Mouse (Mus musculus) layer of hippocampus, adult 18-20 months (tissue): ENCODE data around the gene Pimreg. TPM values are rescaled to one million over a fixed set of nuclear protein-coding genes. Genes with fewer than 3 reads are reported as not detected.

Source experiments
- DNase-seq, 2 experiments: peaks; one replicate each; pipeline ENCODE4 v3.0.0; 2022; ENCODE audit warnings: low spot score in 2 of 2
- long read RNA-seq: library from polyadenylated mRNA; stranded (forward); transcript quantifications from one replicate; pipeline ENCODE4 v2.0.0, GENCODE M21; 2021
- total RNA-seq, 2 experiments: library from RNA; stranded (reverse); gene quantifications; 2 replicates each; pipeline ENCODE4 v1.2.3; 2021

Pimreg gene
- not detected for total RNA-seq
- long read RNA-seq = 0 reads

DNA sequence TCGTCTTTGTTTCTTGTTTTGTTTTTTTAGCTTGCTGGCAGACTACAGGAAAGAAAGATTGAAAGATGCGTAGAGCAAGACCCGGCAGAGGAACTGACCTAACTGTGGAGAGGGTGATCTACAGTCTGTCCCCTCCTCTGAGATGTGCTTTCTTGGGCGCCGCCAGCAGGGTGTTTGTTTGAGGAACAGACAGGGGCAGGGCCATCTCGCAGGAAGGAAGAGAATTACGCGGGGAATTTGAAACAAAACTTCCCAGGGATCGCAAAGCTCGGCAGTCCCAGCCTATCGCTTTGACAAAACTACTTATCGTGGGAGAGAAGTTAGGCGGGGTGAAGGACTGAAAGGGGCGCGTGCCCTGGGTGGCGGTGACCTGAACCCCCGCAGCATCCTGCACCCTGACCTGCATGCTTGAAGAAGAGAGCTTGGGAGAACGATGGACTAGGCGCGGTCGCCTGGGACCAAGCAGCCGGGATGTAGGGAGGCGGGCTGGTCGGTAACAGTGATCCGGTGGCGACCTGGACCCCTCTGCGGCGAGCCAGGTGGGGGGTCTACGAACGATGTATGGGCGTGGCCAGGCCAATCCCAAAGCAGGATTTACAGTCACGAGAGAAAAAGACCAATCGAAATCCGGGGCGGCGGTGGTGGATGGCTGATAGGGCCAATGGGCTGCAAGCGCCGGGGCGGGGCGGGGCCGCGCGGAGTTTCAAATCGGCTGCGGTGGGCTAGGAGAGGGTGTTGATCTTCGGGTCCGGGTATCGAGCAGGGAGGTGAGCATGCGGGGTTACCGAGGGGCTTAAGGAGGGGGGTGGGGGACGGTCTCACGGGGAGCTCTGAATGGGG lies at the start of gene Pimreg:
Gene Pimreg (plus strand): TSS at position 265 of the 840 bp plus-strand sequence.
- DNase-seq = peak; percentile 64 to 81

DNA sequence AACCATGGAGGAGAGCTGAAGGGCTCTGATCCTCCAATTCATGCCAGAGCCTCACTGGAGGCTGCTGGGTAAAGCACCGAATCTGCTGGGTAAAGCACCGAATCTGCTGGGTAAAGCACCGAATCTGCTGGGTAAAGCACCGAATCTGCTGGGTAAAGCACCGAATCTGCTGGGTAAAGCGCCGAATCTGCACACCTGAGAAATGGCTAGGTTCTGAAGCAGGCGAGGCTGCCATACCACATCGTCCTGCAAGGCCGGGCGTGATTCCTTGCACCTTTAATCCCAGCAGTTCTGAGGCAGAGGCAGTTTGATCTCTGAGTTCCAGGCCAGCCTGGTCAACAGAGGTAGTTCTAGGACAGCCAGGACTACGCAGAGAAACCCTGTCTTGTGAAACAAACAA lies 49.4 kb upstream of the Pimreg start:
- no peak for DNase-seq

DNA sequence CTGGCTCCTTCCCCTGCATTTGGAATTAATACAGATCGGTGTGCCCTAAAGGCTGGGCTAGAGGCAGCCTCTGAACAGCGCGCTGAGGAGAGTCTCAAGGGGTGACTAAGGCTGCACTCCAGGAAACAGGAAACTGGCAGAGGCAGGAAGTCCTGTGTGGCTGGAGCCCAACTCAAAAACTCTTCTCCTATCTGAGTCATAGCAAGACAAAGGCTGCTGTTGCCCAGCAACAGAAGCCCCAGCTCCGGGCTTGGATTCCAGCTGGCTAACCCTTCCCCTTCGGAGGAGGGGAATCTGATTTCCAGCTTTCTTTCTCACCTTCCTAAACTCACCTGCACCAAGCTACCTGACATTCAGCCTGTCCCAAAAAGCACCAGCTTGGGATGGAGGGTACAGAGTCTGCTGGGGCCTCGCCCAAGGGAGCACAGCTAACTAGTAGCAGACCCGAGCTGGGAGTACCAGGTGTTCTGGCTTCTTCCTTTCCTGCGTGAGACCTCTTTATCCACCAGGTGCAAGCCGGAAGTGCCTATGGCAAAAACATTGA lies 45.8 kb upstream of the Pimreg start:
- peak; percentile 56 to 70 for DNase-seq

DNA sequence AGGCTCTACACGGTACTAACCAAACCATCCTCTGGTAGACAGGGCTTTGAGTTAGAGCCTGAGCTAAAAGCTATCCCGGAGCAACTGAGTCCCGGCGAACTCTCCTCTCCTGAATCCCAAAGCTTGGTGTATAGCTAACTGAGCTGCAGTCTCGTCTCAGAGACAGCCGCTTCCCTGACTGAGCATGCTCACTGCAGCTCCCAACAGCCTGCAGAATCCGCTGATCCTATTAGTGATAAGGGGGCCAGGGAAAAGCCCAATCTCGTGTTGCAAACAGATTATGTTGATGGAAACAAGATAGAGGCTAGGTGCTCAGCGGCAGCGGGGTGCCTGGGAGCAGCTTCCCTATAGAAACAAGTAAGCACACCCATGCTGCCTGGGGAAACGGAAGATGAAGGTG lies 45.0 kb upstream of the Pimreg start:
- DNase-seq = peak in 1 of 2 experiments; percentile 69

DNA sequence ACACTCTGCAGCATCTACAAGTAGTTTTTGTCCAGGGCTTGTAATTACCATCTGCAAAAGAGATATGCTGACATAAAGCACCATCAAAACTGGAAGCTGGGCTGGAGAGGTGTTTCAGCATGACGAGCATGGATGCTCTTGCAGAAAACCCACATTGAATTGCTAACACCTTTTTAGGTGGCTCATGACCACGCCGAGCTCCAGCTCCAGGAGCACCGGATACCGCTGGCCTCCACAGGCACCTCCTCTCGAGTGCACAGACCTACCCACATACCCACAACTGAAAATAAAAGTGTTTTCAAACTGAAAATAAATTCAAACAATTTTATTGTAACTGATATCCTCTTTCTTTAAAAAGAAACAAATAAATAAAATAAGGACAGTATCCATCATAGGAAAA lies 41.6 kb upstream of the Pimreg start:
- DNase-seq = no peak

DNA sequence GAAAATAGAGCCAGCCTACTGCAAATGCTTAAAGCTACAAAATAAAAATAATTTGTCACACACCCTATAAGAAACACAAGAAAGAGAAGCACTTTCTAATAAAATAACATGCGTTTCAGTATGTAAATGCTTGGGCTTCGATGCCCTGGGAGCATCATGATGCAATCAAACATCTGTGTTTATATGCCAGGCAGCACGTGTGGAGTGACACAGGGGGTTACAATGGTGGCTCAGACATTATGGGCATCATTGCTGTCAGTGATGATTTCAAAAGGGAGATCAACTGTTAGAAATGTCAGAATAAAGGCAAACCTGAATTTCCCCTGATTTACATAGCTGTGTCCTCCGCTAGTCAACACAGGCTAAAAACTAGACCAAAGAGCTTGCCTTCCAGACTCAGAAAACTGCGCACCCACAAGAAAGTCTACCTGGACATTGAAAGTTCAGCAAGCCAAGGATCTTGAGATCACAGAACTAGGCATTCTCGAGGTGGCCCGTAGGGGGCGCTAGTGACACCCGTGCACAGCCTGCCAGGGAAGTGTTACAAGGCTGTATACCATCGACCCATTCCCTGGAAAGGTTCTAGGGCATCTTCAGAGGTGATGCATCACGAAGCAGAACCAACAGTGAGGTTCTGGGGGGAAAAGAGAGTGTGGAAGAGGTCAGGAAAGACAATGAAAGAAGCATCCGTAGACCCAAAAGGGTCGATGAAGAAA lies 39.5 kb upstream of the Pimreg start:
- peak in 1 of 2 experiments; percentile 20 for DNase-seq

DNA sequence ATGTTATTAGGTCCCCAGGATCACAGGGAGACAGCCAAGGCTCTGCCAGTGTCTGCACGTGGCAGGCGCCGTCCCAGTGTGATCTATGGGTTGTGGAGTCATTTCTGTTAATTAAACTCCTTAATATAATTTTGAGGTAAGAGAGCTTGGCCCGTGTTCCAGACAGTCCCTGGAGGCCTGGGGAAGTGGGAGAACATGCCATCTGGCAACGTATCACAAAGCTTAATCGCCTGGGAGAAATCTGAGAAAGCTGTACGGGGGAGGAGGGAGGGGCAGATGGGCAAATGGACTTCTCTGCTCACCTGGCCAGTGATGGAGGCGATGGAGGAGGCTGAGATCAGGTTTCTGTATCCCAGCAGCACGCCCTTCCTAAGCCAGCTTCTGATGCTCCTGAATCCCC lies 38.7 kb upstream of the Pimreg start:
- DNase-seq = peak in 1 of 2 experiments; percentile 42

DNA sequence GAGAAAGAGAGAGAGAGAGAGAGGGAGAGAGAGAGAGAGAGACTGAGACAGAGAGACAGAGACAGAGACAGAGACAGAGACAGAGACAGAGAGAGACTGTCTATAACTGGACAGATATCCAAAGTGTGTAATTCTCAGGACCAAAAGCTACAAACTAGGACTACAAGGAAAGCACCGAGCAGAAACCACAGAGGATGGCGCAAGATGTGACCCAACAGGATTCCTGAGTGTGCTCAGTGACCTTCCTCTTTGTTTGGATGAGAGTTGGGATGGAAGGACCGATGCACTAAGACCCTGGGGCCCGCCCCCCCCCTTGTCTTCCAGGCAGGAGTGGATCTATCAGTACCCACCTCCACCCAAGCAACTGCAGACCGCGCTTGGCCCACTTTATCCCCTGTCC lies 36.3 kb upstream of the Pimreg start:
- no peak for DNase-seq

DNA sequence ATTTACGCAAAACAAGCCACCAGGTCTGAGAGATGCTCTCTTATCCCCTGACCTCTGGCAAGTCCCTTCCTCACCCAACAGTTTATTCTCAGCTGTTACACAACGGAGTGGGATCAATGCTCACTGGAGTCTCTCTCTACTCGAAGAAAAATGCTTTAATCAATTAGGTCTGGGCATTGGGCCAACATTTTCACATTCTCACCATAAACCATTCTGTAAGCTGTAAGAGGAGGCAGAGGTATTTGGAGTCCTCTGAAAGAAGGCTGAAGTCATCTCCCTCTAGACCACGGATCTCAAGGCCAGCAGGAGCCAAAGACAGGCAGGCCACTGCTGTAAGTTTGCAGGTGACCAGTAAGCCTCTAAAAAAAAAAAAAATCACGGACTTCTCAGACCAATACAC lies 31.5 kb upstream of the Pimreg start:
- DNase-seq = peak in 1 of 2 experiments; percentile 46

DNA sequence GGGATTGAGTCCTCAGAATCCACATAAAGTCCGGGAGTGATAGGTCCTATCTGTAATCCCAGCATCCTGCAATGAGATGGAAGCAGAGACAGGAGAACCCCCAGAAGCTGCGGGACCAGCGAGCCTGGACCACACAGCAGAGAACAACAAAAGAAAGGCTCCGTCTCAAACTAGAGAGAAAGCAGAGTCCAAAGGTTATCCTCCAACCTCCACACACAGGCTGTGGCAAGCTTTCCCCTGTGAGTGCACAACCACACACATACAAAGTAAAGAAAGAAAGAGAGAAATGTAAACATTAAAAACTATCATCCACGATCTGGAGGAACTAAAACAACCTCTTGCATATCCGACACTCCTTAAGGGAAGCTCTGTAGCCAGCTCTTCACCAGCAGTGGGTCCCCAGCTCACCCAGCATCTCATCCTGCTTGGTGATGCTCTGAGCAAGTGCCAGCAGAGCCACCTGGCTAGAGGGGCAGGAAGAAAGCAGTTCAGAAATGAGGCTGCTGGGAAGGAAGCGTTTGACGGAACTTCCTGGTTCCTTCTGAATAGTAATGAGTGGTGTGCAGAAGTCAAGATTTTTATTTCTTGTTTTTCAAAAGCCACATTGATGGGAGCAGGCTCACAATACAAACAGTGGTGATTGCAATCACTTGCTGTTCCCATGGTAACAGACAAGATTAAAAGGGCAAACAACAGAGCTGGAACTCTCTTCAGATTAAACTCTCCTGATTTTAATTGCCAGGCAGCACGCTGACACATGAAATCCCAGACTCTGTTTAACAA lies 30.7 kb upstream of the Pimreg start:
- DNase-seq = peak in 1 of 2 experiments; percentile 36

DNA sequence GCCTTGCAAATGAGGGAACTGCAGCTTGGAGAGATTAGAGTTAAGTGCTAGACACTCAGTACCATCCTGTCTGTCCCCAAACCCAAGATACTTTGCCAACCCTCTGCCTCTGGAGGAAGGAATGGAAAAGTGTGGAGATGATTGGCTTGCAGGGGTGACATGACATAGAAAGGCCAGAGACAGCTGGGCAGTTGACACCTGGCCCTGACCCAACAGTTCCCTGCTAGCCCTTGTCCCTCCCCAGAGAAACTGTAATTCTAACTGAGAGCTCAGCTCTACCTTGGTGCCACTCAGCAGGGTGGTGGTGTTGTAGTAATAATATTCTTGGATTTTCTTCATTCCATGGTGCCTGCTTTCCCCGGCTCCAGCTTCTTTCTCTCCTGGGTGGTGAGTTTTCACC lies 29.9 kb upstream of the Pimreg start:
- no peak for DNase-seq

DNA sequence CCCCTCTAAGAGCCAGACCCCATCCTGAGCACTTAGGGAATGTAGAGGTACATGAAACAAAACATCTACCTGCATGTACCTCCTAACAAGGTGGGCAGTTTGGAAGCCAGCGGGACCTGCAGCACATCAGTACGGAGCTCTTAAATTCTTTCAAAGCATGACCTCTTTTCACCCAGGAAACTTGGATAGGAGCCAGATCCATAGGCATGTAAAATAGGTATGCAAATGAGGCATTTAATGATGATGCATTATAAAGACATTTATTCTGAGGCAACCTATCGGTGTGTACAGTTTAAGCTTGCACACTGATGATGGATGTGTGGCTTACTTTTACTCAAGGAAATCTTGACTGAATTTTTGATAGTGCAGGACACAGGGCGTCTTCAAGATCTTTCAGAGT lies 27.2 kb upstream of the Pimreg start:
- DNase-seq = no peak

DNA sequence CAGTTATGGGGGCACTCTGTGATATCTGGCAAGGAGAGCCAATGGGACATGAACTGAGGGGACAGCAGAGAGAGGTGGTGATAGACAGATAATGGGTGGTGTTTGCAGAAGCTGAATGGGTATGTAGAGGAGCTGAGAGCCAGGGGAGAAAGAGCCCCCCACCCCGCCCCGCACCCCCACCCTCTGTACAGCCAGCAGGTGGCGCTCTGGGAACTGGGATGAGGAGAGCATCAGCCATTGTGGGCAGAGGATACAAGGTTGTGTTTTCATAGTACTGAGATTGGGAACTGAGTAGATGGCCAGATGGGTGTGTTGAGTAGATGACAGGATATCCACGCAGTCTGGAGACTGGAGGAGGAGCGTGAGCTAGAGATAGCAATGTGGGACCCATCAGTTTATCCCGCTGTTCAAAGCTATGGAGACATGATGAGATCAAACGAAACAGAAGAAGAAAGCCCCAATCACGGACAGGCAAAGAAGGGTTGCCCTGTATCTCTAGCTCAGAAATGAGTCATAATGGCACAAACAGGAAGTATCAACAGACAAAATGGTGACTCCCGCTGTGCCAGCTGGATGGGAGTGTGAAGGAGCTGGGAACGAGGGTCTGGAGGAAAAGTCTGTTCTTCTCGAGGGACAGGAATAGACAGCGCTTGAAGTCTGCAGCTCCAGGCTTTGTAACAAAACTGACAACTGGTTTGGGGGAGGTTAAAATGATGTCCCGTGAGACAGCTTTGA lies 25.1 kb upstream of the Pimreg start:
- DNase-seq = peak in 1 of 2 experiments; percentile 59

DNA sequence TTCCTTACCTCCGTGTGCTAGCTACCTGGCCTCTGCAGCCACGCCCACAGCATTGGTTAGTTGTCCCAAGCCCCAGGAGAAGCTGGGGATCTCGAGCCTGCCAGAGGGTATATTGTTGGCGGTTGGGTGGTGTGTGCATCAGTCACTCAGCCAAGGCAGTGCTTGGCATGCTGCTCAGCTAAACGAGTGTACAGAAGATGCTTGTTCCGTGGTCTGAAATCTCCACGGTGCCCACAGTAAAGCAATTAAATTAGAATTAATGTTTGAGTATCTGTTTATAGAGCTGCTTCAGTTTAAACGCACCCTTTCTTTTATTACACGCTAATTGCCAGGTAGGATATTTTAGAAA lies 24.6 kb upstream of the Pimreg start:
- no peak for DNase-seq

DNA sequence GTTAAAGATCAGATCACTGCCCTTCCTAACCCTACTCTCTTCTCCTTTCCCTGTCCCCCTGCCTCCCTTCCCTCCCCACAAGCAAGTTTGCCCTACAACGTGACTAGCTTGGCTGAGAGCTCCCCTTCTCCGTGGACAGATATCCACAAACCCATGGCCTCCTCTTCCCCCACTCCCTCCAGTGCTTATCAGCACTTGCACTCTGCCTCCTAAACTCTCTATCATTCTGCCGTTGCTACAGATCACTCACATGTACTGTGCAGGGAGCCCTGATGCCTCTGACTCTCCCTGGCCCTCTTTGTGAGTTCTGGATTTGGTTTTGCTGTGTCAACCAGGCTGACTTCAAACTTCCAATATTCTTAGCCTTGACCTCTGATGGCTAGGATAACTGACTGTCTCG lies 20.8 kb upstream of the Pimreg start:
- no peak for DNase-seq

DNA sequence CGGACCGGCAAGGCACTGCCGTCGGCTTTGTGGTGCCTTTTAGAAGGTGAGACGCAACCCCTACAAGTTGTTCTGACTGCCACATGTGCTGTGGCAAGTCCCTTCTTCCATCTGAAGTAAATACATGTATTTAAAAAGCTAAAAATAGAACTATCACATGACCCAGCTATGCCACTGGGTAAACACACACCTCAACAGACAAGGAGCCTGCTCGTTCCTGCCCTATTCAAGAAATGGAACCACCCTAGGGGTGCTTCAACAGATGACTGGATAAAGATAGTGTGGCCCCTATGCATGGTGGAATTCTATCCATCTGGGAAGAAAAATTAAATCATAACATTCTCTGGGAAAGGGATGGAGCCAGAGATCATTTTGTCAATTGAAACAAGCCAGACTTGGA lies 19.0 kb upstream of the Pimreg start:
- DNase-seq = no peak

DNA sequence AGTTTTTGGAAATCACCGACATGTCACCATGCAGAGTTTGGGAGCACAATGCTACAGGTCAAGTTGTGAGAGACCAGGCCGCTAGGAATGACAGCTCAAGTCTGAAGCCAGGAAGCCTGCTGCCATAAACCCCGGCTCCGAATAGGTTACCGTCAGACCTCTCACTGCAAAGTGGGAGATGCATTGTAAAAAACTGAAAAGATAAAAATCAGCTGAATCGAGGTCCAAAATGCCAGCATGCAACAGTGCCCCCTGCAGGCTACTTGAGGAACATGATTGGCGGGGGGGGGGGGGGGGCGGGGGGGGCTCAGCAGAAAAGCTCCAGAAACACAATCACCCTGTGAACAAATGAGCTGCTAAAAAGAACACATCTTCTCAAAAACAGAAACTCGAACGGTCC lies 18.3 kb upstream of the Pimreg start:
- no peak for DNase-seq

DNA sequence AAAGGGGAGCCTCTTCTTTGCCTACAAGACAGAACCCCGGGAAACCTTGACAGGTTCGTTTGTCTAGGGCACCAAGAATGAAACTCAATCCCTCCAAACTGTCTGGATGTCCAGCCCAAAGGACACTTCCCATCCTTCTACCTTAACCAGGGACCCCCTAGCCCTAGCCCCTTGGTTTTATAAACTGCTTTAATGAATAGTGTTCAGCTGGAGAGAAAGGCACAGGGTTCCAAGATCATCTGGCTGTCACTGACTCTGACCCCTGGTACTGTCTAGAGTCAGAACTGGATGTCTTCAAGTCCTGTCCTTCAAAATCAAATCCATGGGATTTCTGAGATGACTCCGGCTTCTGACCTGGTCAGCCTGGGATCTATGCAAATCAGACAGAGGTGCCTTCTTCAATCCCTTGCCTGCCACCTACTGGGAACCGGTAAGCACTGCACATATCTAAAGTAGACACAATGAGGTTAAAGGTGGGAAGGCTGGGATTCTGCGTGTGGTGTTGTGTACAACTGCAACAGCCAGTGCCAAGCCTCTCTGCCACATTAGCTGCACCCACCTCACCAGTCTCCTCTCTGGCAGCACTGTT lies 17.5 kb upstream of the Pimreg start:
- peak in 1 of 2 experiments; percentile 81 for DNase-seq

DNA sequence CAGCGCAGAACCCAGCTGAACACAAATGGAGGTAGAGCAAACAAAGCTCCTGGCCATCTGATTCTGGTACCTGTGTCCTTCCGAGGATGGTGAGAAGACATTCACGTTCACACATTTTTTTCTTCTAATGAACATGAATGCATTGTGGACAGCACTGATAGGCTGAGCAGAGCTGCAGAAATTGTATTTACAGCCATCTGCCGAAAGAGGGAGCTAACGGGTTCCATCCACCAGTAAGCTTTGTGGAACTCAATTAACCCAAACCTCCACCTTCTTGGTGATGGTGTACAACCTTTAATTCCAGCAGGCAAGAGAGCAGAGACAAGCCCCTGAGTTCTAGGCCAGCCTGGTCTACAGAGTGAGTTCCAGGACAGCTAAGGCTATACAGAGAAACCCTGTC lies 16.0 kb upstream of the Pimreg start:
- no peak for DNase-seq

DNA sequence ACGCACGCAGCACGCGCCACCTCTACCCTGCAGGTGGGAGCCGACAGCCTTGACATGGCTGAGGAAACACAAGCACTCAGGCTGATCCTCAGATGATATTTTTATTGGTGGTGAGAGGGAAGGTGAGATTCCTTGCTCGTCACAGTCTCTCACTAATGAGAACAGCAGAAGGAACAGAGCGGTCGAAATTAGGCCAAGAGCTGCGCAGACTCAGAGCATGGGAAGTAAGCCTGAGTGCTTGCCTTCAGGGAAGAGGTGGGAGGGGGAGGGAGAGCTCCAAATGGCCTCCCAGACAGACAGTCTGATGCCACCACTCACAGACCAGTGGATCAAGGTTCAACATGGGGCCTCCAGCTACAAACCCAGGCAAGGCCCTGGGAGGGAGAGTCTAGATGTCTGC lies 15.3 kb upstream of the Pimreg start:
- DNase-seq = no peak

DNA sequence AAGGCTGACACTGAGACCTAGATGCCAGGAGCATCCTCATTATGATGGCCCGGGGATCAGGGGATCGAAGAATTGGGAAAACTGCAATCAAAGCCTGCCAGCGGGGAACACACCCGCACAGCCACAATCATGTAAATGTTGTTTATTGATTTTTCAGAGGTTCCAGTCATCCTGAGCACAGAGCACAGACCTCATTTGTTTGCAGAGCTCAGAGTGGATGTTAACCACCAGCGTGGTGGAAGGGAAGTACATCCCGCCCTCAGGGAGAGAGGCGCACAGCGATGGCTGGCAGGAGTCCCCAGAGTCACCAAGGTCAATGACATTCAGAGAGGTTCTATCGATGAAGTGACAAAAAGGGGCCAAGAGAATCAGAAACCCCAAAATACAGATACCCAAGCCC lies 14.0 kb upstream of the Pimreg start:
- DNase-seq = no peak
